Mouse (Mus musculus): ENCODE data around the gene Vegfa. TPM values are rescaled to one million over a fixed set of nuclear protein-coding genes. Genes with fewer than 3 reads are reported as not detected.

Vegfa gene
- polyA plus RNA-seq, 1 experiment from 2014 or later: 6.8 TPM

DNA sequence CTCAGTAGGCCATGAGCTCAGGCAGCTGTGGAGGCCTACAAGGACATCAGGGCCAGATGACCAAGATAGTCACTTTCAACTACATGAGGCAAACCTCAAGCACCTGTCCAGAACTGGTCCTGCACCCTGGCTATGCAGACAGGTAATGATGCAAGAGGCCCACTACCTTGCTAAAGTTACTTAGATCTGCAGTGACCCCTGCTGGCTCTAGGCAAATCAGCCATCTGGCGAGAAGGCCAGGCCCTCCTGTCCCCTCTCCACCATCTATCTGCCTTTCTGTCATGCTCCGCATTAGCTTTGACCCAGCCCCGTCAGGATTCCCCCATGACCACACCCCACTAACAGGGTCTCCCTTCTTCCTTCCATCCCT, 42.9 kb upstream of the Vegfa start:
- 48% methylated on average over 3 of the region's 3 CpGs for WGBS
- H3K27ac ChIP-seq (ENCODE audit: low read length): 0 out of 2 replicates have a peak overlapping the region, but pooled peaks have one; percentile 4
- ATAC-seq (ENCODE audit: insufficient number of reproducible peaks, insufficient read depth, low FRiP score, low read depth): no peak
- no peak overlapping the region for H3K9ac ChIP-seq (replicated peaks; ENCODE audit: low read depth, low read length)
- H3K27me3 ChIP-seq (ENCODE audit: control insufficient read depth, insufficient read depth, low read length): no peaks in the 10 kb centered on the region
- H3K4me2 ChIP-seq (replicated peaks; ENCODE audit: low read depth, low read length): no peak overlapping the region
- no peaks in the 10 kb centered on the region for H3K9me3 ChIP-seq (ENCODE audit: control insufficient read depth, low read depth, low read length)
- no peaks in the 10 kb centered on the region for H3K36me3 ChIP-seq (ENCODE audit: control insufficient read depth, insufficient read depth, low read length)
- H3K4me1 ChIP-seq (ENCODE audit: control insufficient read depth, insufficient read depth, low read length): peaks cover 13% of the 10 kb centered on the region
- H3K4me3 ChIP-seq (ENCODE audit: low read depth, low read length): no peak overlapping the region

GRCm38 (mm10) chr17:46074398-46075115, 42.4 kb upstream of the Vegfa start:
- Histone ChIP-seq H3K9me3 (ENCODE audit: control insufficient read depth, low read depth, low read length) (no peaks in the 10 kb centered on the region), H3K4me1 (ENCODE audit: control insufficient read depth, insufficient read depth, low read length) (peaks cover 13% of the 10 kb centered on the region), H3K36me3 (ENCODE audit: control insufficient read depth, insufficient read depth, low read length) (no peaks in the 10 kb centered on the region), H3K4me3 (ENCODE audit: low read depth, low read length) (peak overlapping the region; percentile 10; the same call in 1 of the 2 replicates), H3K27me3 (ENCODE audit: control insufficient read depth, insufficient read depth, low read length) (no peaks in the 10 kb centered on the region), H3K4me2 (replicated peaks; ENCODE audit: low read depth, low read length) (peak overlapping the region; percentile 48), H3K27ac (ENCODE audit: low read length) (peak overlapping the region; percentile 4; the same call in 1 of the 2 replicates), H3K9ac (replicated peaks; ENCODE audit: low read depth, low read length) (no peak overlapping the region; the same call in 1 of the 2 replicates)
- ATAC-seq (ENCODE audit: insufficient number of reproducible peaks, insufficient read depth, low FRiP score, low read depth): no peak
- 42% methylated on average over 7 of the region's 7 CpGs for WGBS

DNA sequence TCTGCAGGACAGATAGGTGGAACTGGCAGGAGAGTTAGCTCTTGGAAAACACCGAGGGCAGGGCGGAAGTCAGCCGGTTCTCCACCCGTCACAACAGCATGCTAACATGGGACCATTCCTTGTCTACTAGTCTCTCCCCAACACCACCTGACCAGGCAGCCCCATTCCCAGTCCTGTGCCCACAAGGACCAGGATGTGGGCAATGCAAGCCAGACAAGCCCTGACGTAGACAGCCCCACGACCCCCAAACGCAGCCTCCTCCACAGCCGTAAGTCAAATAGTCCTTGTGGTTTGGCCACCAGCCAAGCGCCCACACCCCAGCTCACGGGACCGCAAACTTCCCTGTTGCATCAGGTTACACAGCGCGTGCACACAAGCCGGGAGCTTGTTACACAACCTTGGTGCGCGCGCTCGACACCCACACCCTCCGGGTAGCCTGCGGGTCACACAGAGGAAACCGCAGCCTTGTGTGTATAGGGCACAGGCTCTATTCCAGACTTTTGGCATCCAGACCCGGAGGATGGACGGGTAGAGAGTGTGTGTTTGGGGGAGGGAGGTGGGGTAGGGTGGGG, 41.6 kb upstream of the Vegfa start:
- Histone ChIP-seq H3K9me3 (ENCODE audit: control insufficient read depth, low read depth, low read length) (no peaks in the 10 kb centered on the region), H3K4me1 (ENCODE audit: control insufficient read depth, insufficient read depth, low read length) (peaks cover 13% of the 10 kb centered on the region), H3K4me2 (replicated peaks; ENCODE audit: low read depth, low read length) (peak overlapping the region; percentile 48), H3K27ac (ENCODE audit: low read length) (peak overlapping the region; percentile 2; the same call in 1 of the 2 replicates), H3K4me3 (ENCODE audit: low read depth, low read length) (peak overlapping the region; percentile 10; the same call in 1 of the 2 replicates), H3K27me3 (ENCODE audit: control insufficient read depth, insufficient read depth, low read length) (no peaks in the 10 kb centered on the region), H3K36me3 (ENCODE audit: control insufficient read depth, insufficient read depth, low read length) (no peaks in the 10 kb centered on the region), H3K9ac (replicated peaks; ENCODE audit: low read depth, low read length) (no peak overlapping the region; the same call in 1 of the 2 replicates)
- 17% methylated on average over 23 of the region's 23 CpGs for WGBS
- ATAC-seq (ENCODE audit: insufficient number of reproducible peaks, insufficient read depth, low FRiP score, low read depth): peak; percentile 83

- Histone ChIP-seq H3K4me3 (ENCODE audit: low read depth, low read length) (no peak overlapping the region), H3K27ac (ENCODE audit: low read length) (no peak overlapping the region), H3K9me3 (ENCODE audit: control insufficient read depth, low read depth, low read length) (no peaks in the 10 kb centered on the region), H3K9ac (replicated peaks; ENCODE audit: low read depth, low read length) (no peak overlapping the region), H3K27me3 (ENCODE audit: control insufficient read depth, insufficient read depth, low read length) (no peaks in the 10 kb centered on the region), H3K36me3 (ENCODE audit: control insufficient read depth, insufficient read depth, low read length) (no peaks in the 10 kb centered on the region), H3K4me1 (ENCODE audit: control insufficient read depth, insufficient read depth, low read length) (peaks cover 13% of the 10 kb centered on the region), H3K4me2 (replicated peaks; ENCODE audit: low read depth, low read length) (no peak overlapping the region)
- 71% methylated on average over 3 of the region's 3 CpGs for WGBS
- no peak for ATAC-seq (ENCODE audit: insufficient number of reproducible peaks, insufficient read depth, low FRiP score, low read depth)
Observed at GRCm38 (mm10) chr17:46071531-46071930, 39.4 kb upstream of the Vegfa start.

DNA sequence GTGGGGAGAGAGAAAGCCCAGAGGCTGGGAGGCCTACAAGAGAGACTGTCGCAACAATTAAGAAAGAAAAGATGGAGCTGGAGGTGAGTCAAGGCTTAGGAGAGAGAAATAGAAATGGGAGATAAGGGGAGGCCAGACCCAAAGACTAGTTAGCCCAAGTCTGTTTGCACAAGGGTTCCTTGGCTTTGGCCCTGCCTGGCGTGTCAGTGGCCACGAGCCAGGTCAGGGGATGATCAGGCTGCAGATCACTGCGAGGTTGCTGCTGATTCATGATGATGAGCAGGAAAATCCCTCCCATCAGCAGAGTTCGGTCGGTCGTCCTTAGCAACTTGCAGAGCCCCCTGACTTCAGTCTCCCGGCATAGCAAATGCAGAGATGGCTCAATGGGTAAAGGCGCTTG, 37.9 kb upstream of the Vegfa start:
- Histone ChIP-seq H3K36me3 (ENCODE audit: control insufficient read depth, insufficient read depth, low read length) (no peaks in the 10 kb centered on the region), H3K4me3 (ENCODE audit: low read depth, low read length) (no peak overlapping the region), H3K4me2 (replicated peaks; ENCODE audit: low read depth, low read length) (no peak overlapping the region), H3K27me3 (ENCODE audit: control insufficient read depth, insufficient read depth, low read length) (no peaks in the 10 kb centered on the region), H3K9me3 (ENCODE audit: control insufficient read depth, low read depth, low read length) (no peaks in the 10 kb centered on the region), H3K4me1 (ENCODE audit: control insufficient read depth, insufficient read depth, low read length) (peaks cover 13% of the 10 kb centered on the region), H3K9ac (replicated peaks; ENCODE audit: low read depth, low read length) (no peak overlapping the region), H3K27ac (ENCODE audit: low read length) (no peak overlapping the region)
- ATAC-seq (ENCODE audit: insufficient number of reproducible peaks, insufficient read depth, low FRiP score, low read depth): no peak
- WGBS: 70% methylated on average over 9 of the region's 9 CpGs

DNA sequence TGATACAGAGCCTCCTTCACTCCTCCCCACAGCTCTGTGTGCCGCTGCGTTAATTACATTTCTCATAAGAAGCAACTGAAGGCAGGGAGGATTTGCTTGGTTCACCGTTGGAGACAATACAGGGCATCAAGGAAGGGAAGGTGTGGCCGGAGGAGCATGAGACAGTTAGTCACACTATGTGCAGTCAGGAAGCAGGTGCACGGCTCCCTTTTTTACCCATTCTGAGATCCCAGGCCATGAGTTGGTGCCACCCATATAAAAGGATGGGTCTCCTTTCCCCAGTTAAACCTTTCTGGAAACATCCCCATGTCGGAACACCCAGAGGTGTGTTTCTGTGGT, 31.8 kb upstream of the Vegfa start:
- H3K9me3 ChIP-seq (ENCODE audit: control insufficient read depth, low read depth, low read length): no peaks in the 10 kb centered on the region
- H3K4me3 ChIP-seq (ENCODE audit: low read depth, low read length): no peak overlapping the region
- ATAC-seq (ENCODE audit: insufficient number of reproducible peaks, insufficient read depth, low FRiP score, low read depth): peak; percentile 51; the same call in 1 of the 2 replicates
- H3K36me3 ChIP-seq (ENCODE audit: control insufficient read depth, insufficient read depth, low read length): no peaks in the 10 kb centered on the region
- 41% methylated on average over 6 of the region's 6 CpGs for WGBS
- H3K4me1 ChIP-seq (ENCODE audit: control insufficient read depth, insufficient read depth, low read length): peaks cover 16% of the 10 kb centered on the region; the same call in 1 of the 2 replicates
- H3K27ac ChIP-seq (ENCODE audit: low read length): no peak overlapping the region
- peak overlapping the region; percentile 20; the same call in 1 of the 2 replicates for H3K4me2 ChIP-seq (replicated peaks; ENCODE audit: low read depth, low read length)
- no peaks in the 10 kb centered on the region for H3K27me3 ChIP-seq (ENCODE audit: control insufficient read depth, insufficient read depth, low read length)
- no peak overlapping the region for H3K9ac ChIP-seq (replicated peaks; ENCODE audit: low read depth, low read length)

GRCm38 (mm10) chr17:46063283-46063973, 31.3 kb upstream of the Vegfa start:
- Histone ChIP-seq H3K4me3 (ENCODE audit: low read depth, low read length) (no peak overlapping the region), H3K9ac (replicated peaks; ENCODE audit: low read depth, low read length) (no peak overlapping the region), H3K27ac (ENCODE audit: low read length) (peak overlapping the region; percentile 53; the same call in 1 of the 2 replicates), H3K36me3 (ENCODE audit: control insufficient read depth, insufficient read depth, low read length) (no peaks in the 10 kb centered on the region), H3K4me1 (ENCODE audit: control insufficient read depth, insufficient read depth, low read length) (peaks cover 16% of the 10 kb centered on the region; the same call in 1 of the 2 replicates), H3K4me2 (replicated peaks; ENCODE audit: low read depth, low read length) (peak overlapping the region; percentile 20; the same call in 1 of the 2 replicates), H3K27me3 (ENCODE audit: control insufficient read depth, insufficient read depth, low read length) (no peaks in the 10 kb centered on the region), H3K9me3 (ENCODE audit: control insufficient read depth, low read depth, low read length) (no peaks in the 10 kb centered on the region)
- peak; percentile 85 for ATAC-seq (ENCODE audit: insufficient number of reproducible peaks, insufficient read depth, low FRiP score, low read depth)
- WGBS: 15% methylated on average over 10 of the region's 10 CpGs

DNA sequence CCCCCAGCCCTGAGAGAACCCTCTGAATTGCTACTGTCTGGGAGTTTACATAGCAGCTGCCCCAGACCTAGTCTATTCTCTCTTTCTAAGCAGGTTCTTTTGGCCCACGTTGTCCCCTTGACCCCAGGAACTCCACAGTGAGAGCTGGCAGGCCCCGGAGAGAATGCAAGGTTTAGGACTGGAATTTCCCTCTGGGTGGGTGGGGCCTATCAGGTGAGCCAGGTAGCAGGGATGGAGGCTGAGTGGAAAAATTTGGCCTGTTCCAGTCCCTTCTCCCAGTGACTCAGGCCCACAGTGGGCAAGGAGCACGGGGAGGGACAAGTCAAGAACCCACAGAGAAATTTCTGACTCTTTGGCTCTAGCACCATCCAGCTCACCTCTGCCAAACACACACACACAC, 28.1 kb upstream of the Vegfa start:
- no peaks in the 10 kb centered on the region for H3K36me3 ChIP-seq (ENCODE audit: control insufficient read depth, insufficient read depth, low read length)
- H3K4me3 ChIP-seq (ENCODE audit: low read depth, low read length): no peak overlapping the region
- peaks cover 18% of the 10 kb centered on the region; the same call in 1 of the 2 replicates for H3K4me1 ChIP-seq (ENCODE audit: control insufficient read depth, insufficient read depth, low read length)
- no peaks in the 10 kb centered on the region for H3K9me3 ChIP-seq (ENCODE audit: control insufficient read depth, low read depth, low read length)
- ATAC-seq (ENCODE audit: insufficient number of reproducible peaks, insufficient read depth, low FRiP score, low read depth): no peak
- no peaks in the 10 kb centered on the region for H3K27me3 ChIP-seq (ENCODE audit: control insufficient read depth, insufficient read depth, low read length)
- WGBS: 66% methylated on average over 3 of the region's 3 CpGs
- no peak overlapping the region for H3K4me2 ChIP-seq (replicated peaks; ENCODE audit: low read depth, low read length)
- no peak overlapping the region for H3K9ac ChIP-seq (replicated peaks; ENCODE audit: low read depth, low read length)
- H3K27ac ChIP-seq (ENCODE audit: low read length): no peak overlapping the region

All from stomach, embryonic 14.5 days (tissue).